Mouse (Mus musculus) embryonic facial prominence, embryonic 14.5 days (tissue): ENCODE measurements around the gene Tirap. TPM values are rescaled to one million over a fixed set of nuclear protein-coding genes. Genes with fewer than 3 reads are reported as not detected.

Experiments
- ATAC-seq: fragments of 200-750 bp; cut with Nextera tagmentation; 2 replicates; pipeline ENCODE4 v1.8.0; 2017; ENCODE audit warnings: low read depth, moderate number of reproducible peaks, moderate TSS enrichment
- DNase-seq: peaks from one replicate; pipeline ENCODE4 v3.0.0-alpha.2; 2015; ENCODE audit warnings: low spot score
- H3K27ac ChIP-seq: fragments of 300-500 bp; sonication (generic); replicated peaks from 2 replicates; pipeline ENCODE4 v1.5.1; 2014; ENCODE audit warnings: low read depth, mild to moderate bottlenecking, low read length, moderate library complexity
- H3K27me3 ChIP-seq: fragments of 300-500 bp; sonication (generic); replicated peaks from 2 replicates; pipeline ENCODE4 v1.6.1; 2014; ENCODE audit warnings: low read length; ENCODE audit not compliant: control insufficient read depth, insufficient read depth
- H3K36me3 ChIP-seq: fragments of 300-500 bp; sonication (generic); 2 replicates; pipeline ENCODE4 v1.6.1; 2014; ENCODE audit warnings: low read length, mixed read lengths; ENCODE audit not compliant: control insufficient read depth, insufficient read depth
- H3K4me1 ChIP-seq: fragments of 300-500 bp; sonication (generic); 2 replicates; pipeline ENCODE4 v1.6.1; 2014; ENCODE audit warnings: antibody characterized with exemption, low read length; ENCODE audit not compliant: control insufficient read depth, insufficient read depth
- H3K4me2 ChIP-seq: fragments of 300-500 bp; sonication (generic); 2 replicates; pipeline ENCODE4 v1.6.1; 2014; ENCODE audit warnings: low read depth, mild to moderate bottlenecking, low read length, moderate library complexity, mixed read lengths
- H3K4me3 ChIP-seq: fragments of 300-500 bp; sonication (generic); 2 replicates; pipeline ENCODE4 v1.5.1; 2014; ENCODE audit warnings: low read depth, mild to moderate bottlenecking, low read length
- H3K9ac ChIP-seq: fragments of 300-500 bp; sonication (generic); 2 replicates; pipeline ENCODE4 v1.6.1; 2014; ENCODE audit warnings: low read depth, mild to moderate bottlenecking, low read length, moderate library complexity, mixed read lengths
- H3K9me3 ChIP-seq: fragments of 300-500 bp; sonication (generic); 2 replicates; pipeline ENCODE4 v1.6.1; 2016; ENCODE audit warnings: low read length; ENCODE audit not compliant: control insufficient read depth
- WGBS: fragments of 180-500 bp; shearing (Covaris S2); extraction: QIAGEN DNeasy Blood & Tissue Kit; methylation state at CpG from one replicate; pipeline ENCODE4 v1.1.7; 2014; 5-methylcytosine and 5-hydroxymethylcytosine counted together
- polyA plus RNA-seq: library from polyadenylated mRNA; unstranded; fragments of >200 nt; fragmentation: Nextera tagmentation; extraction: Ambion mirVana; gene quantifications from 2 replicates; pipeline ENCODE4 v1.2.1, GENCODE M21; 2014

Gene Tirap
- polyA plus RNA-seq, 1 experiment from 2014 or later = 10.0 TPM

- no peak overlapping the region for H3K4me2 ChIP-seq
- H3K4me1 ChIP-seq = no peaks in the 10 kb centered on the region
- peaks cover 10% of the 10 kb centered on the region; the same call in 1 of the 2 replicates for H3K36me3 ChIP-seq
- H3K9ac ChIP-seq = no peak overlapping the region
- H3K27me3 ChIP-seq = no peaks in the 10 kb centered on the region
- ATAC-seq (no peak), DNase-seq (no peak)
- H3K27ac ChIP-seq = no peak overlapping the region
- 62% methylated on average over 5 of the region's 5 CpGs for WGBS
- H3K9me3 ChIP-seq = no peaks in the 10 kb centered on the region
- H3K4me3 ChIP-seq = no peak overlapping the region
These were observed 16.7 kb downstream of the Tirap start for GRCm38 (mm10) chr9:35183359-35183758.

- Histone ChIP-seq H3K27me3 (no peaks in the 10 kb centered on the region), H3K36me3 (peaks cover 9% of the 10 kb centered on the region; the same call in 1 of the 2 replicates), H3K4me3 (no peak overlapping the region), H3K9me3 (no peaks in the 10 kb centered on the region), H3K9ac (no peak overlapping the region), H3K4me1 (no peaks in the 10 kb centered on the region), H3K4me2 (no peak overlapping the region), H3K27ac (no peak overlapping the region)
- DNase-seq (no peak), ATAC-seq (no peak)
- 77% methylated on average over 2 of the region's 2 CpGs for WGBS
These were observed 17.3 kb downstream of the Tirap start for GRCm38 (mm10) chr9:35182832-35183231.

GRCm38 (mm10) chr9:35176124-35176659 is 23.9 kb downstream of the Tirap start:
- DNase-seq (no peak), ATAC-seq (no peak)
- Histone ChIP-seq H3K27ac (no peak overlapping the region), H3K36me3 (no peaks in the 10 kb centered on the region), H3K4me1 (peaks cover 9% of the 10 kb centered on the region), H3K27me3 (no peaks in the 10 kb centered on the region), H3K4me3 (peak overlapping the region; percentile 57), H3K9ac (no peak overlapping the region), H3K9me3 (no peaks in the 10 kb centered on the region), H3K4me2 (peak overlapping the region; percentile 85)
- 48% methylated on average over 14 of the region's 14 CpGs for WGBS

- H3K4me2 ChIP-seq = peak within 1 kb of the TSS; percentile 85
- no peaks in the 10 kb centered on the region for H3K9me3 ChIP-seq
- peak within 1 kb of the TSS; percentile 82 for H3K27ac ChIP-seq
- H3K4me1 ChIP-seq = peaks cover 9% of the 10 kb centered on the region
- H3K36me3 ChIP-seq = no peaks in the 10 kb centered on the region
- no peaks in the 10 kb centered on the region for H3K27me3 ChIP-seq
- DNase-seq (peak; percentile 98), ATAC-seq (peak; percentile 98)
- peak within 1 kb of the TSS; percentile 64 for H3K9ac ChIP-seq
- WGBS = under 1% methylated on average over 38 of the region's 38 CpGs
- H3K4me3 ChIP-seq = peak within 1 kb of the TSS; percentile 57
These were observed 24.6 kb downstream of the Tirap start, which contains the start of gene Dcps for GRCm38 (mm10) chr9:35175251-35176123. Gene Dcps (minus strand): TSS chr9:35176061.

GRCm38 (mm10) chr9:35173331-35173730 is 26.8 kb downstream of the Tirap start:
- peaks cover 7% of the 10 kb centered on the region; the same call in 1 of the 2 replicates for H3K36me3 ChIP-seq
- DNase-seq = no peak
- H3K4me3 ChIP-seq = no peak overlapping the region
- H3K27me3 ChIP-seq = no peaks in the 10 kb centered on the region
- no peak for ATAC-seq
- WGBS = 82% methylated on average over 1 of the region's 1 CpGs
- H3K9me3 ChIP-seq = no peaks in the 10 kb centered on the region
- peaks cover 9% of the 10 kb centered on the region for H3K4me1 ChIP-seq
- no peak overlapping the region for H3K27ac ChIP-seq
- H3K9ac ChIP-seq = no peak overlapping the region
- no peak overlapping the region for H3K4me2 ChIP-seq

GRCm38 (mm10) chr9:35170071-35170470 is 30.0 kb downstream of the Tirap start:
- no peak overlapping the region for H3K27ac ChIP-seq
- H3K9me3 ChIP-seq = no peaks in the 10 kb centered on the region
- H3K9ac ChIP-seq = no peak overlapping the region
- peaks cover 8% of the 10 kb centered on the region for H3K4me1 ChIP-seq
- peaks cover 7% of the 10 kb centered on the region; the same call in 1 of the 2 replicates for H3K36me3 ChIP-seq
- 87% methylated on average over 7 of the region's 7 CpGs for WGBS
- DNase-seq = no peak
- no peak overlapping the region for H3K4me2 ChIP-seq
- ATAC-seq = no peak
- H3K4me3 ChIP-seq = no peak overlapping the region
- H3K27me3 ChIP-seq = no peaks in the 10 kb centered on the region

- ATAC-seq = peak; percentile 31; the same call in 1 of the 2 replicates
- DNase-seq = no peak
- no peak overlapping the region for H3K9ac ChIP-seq
- WGBS = 30% methylated on average over 9 of the region's 9 CpGs
- no peaks in the 10 kb centered on the region for H3K27me3 ChIP-seq
- H3K4me3 ChIP-seq = no peak overlapping the region
- no peaks in the 10 kb centered on the region for H3K4me1 ChIP-seq
- no peak overlapping the region for H3K4me2 ChIP-seq
- H3K9me3 ChIP-seq = no peaks in the 10 kb centered on the region
- peaks cover 12% of the 10 kb centered on the region; the same call in 1 of the 2 replicates for H3K36me3 ChIP-seq
- no peak overlapping the region for H3K27ac ChIP-seq
These were observed 33.1 kb downstream of the Tirap start for GRCm38 (mm10) chr9:35166798-35167635.

GRCm38 (mm10) chr9:35166144-35166797 is 33.8 kb downstream of the Tirap start:
- 48% methylated on average over 1 of the region's 3 CpGs for WGBS
- H3K36me3 ChIP-seq = peaks cover 12% of the 10 kb centered on the region; the same call in 1 of the 2 replicates
- H3K27ac ChIP-seq = no peak overlapping the region
- H3K27me3 ChIP-seq = no peaks in the 10 kb centered on the region
- no peaks in the 10 kb centered on the region for H3K4me1 ChIP-seq
- peak; percentile 79 for DNase-seq
- no peak overlapping the region for H3K4me3 ChIP-seq
- H3K4me2 ChIP-seq = no peak overlapping the region
- no peak overlapping the region for H3K9ac ChIP-seq
- H3K9me3 ChIP-seq = no peaks in the 10 kb centered on the region
- ATAC-seq = peak; percentile 51; the same call in 1 of the 2 replicates
